Mouse (Mus musculus) midbrain, embryonic 13.5 days (tissue): Measurements from ENCODE around the gene 3110040N11Rik. TPM values are rescaled to one million over a fixed set of nuclear protein-coding genes. Genes with fewer than 3 reads are reported as not detected.
"Not testable (repeated sequence)": the region's sequence is repeated elsewhere in the genome, so short reads cannot be mapped to it uniquely, and the experiment has no call there.

Experiments used
- ATAC-seq: fragments of 200-750 bp; cut with Nextera tagmentation; 2 replicates; pipeline ENCODE4 v1.8.0; 2017; ENCODE audit warnings: mild to moderate bottlenecking, moderate TSS enrichment, moderate library complexity
- H3K27ac ChIP-seq: fragments of 300-500 bp; sonication (generic); 2 replicates; pipeline ENCODE4 v1.5.1; 2015; ENCODE audit warnings: inconsistent platforms, mild to moderate bottlenecking, moderate library complexity
- H3K27me3 ChIP-seq: fragments of 300-500 bp; sonication (generic); 2 replicates; pipeline ENCODE4 v1.6.1; 2015; ENCODE audit warnings: mild to moderate bottlenecking, inconsistent platforms
- H3K36me3 ChIP-seq: fragments of 300-500 bp; sonication (generic); 2 replicates; pipeline ENCODE4 v1.6.1; 2015; ENCODE audit warnings: mild to moderate bottlenecking, inconsistent platforms
- H3K4me1 ChIP-seq: fragments of 300-500 bp; sonication (generic); replicated peaks from 2 replicates; pipeline ENCODE4 v1.6.1; 2015; ENCODE audit warnings: inconsistent platforms
- H3K4me2 ChIP-seq: fragments of 300-500 bp; sonication (generic); replicated peaks from 2 replicates; pipeline ENCODE4 v1.6.1; 2015; ENCODE audit warnings: moderate library complexity, mild to moderate bottlenecking, inconsistent platforms
- H3K4me3 ChIP-seq: fragments of 300-500 bp; sonication (generic); replicated peaks from 2 replicates; pipeline ENCODE4 v1.5.1; 2015; ENCODE audit warnings: mild to moderate bottlenecking, inconsistent platforms
- H3K9ac ChIP-seq: fragments of 300-500 bp; sonication (generic); replicated peaks from 2 replicates; pipeline ENCODE4 v1.6.1; 2015; ENCODE audit warnings: mild to moderate bottlenecking, inconsistent platforms
- H3K9me3 ChIP-seq: fragments of 300-500 bp; sonication (generic); 2 replicates; pipeline ENCODE4 v1.6.1; 2016; ENCODE audit warnings: mild to moderate bottlenecking, inconsistent platforms
- WGBS: fragments of 180-500 bp; shearing (Covaris S2); methylation state at CpG from one replicate; pipeline ENCODE4 v1.1.7; 2015; 5-methylcytosine and 5-hydroxymethylcytosine counted together
- polyA plus RNA-seq: library from polyadenylated mRNA; unstranded; fragments of >200 nt; fragmentation: Nextera tagmentation; extraction: Ambion mirVana; gene quantifications from 2 replicates; pipeline ENCODE4 v1.2.1, GENCODE M21; 2015

Gene 3110040N11Rik
- 51.3 and 55.1 TPM in 2 replicates for polyA plus RNA-seq

DNA sequence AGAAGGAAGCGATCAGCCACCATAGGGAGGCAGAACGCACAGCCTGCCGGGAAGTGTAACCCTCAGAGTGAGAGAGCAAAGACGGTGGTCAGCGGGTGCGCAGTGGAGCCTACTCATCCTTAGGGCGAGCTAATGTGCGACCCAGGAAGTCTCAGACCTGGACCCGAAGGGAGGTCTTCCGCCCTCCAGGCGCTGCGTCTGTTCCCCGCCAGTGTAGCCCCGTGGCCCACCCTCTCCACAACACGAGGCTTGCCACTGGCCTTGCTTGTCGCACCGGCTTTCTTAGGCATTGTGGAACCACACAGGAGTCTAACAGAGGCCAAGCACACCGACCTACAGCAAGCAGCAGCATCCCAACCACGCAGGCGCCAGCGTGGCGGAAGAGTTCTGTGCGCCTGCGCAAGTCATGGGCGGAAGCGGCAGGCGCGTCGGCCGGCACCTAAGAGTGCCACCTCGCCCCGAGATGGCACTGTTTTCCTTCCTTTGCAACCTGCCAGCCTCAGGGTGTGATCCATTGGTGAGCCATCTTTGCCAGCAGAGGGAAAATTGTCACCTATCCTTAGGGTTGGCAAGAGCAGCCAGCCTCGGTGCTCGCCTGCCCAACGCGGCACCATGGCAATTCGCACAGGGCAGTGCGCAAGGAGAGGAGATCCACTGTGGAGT lies at the start of gene 3110040N11Rik:
Gene 3110040N11Rik, minus strand, starts transcription at position 384 of the 663 bp plus-strand sequence.
- Histone ChIP-seq H3K27me3 (no peaks in the 10 kb centered on the region), H3K9me3 (no peaks in the 10 kb centered on the region), H3K4me1 (peaks cover 15% of the 10 kb centered on the region), H3K4me3 (peak within 1 kb of the TSS; percentile 58), H3K9ac (peak within 1 kb of the TSS; percentile 85), H3K27ac (peak within 1 kb of the TSS; percentile 99), H3K4me2 (peak within 1 kb of the TSS; percentile 78), H3K36me3 (peaks cover 28% of the 10 kb centered on the region)
- under 1% methylated on average over 38 of the region's 38 CpGs for WGBS
- ATAC-seq, result peak; percentile 96

DNA sequence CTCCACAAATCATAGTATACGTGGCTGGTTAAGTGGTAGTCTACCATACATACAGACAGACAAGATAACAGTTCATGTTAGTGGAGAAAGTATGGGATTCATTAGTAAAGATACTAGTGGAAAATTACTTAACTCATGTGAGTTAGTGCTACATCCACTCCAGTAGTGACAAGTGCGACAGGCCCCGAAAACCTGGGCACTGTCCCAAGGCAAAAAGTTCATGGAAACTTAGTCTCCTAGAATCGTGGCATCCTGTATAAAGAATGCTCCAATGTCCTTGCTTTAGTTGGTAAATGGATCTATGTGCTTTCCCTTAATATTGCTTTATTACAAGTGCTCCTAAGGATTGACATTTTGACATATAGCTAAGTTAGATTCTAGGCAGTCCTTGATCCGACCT lies 48.5 kb upstream of the 3110040N11Rik start:
- not testable (repeated sequence) for H3K9ac ChIP-seq, ATAC-seq, H3K36me3 ChIP-seq, H3K4me3 ChIP-seq, H3K27ac ChIP-seq, H3K4me1 ChIP-seq, H3K9me3 ChIP-seq, H3K27me3 ChIP-seq, H3K4me2 ChIP-seq
- WGBS, result 91% methylated on average over 5 of the region's 5 CpGs

DNA sequence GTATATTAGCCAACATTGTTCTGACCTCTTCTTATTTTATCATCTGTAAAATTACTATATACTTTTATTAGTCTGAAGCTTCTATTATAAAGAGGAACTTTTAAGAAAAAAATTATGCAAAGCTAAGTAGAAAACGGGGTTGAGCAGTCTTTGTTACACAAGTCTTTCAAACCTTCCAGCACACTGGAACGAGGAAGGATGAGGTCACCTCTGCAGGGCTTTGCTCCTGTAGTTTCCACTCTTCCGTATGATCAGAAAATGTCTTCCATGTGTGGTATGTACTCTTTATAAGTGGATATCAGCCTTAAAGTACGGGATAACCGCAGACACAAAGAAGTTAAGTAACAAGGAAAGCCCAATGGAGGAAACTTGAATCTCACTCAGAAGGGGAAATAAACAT lies 46.2 kb upstream of the 3110040N11Rik start:
- WGBS, result 90% methylated on average over 5 of the region's 5 CpGs
- Histone ChIP-seq H3K4me3 (no peak overlapping the region), H3K36me3 (no peaks in the 10 kb centered on the region), H3K9ac (no peak overlapping the region), H3K27ac (no peak overlapping the region), H3K4me2 (no peak overlapping the region), H3K27me3 (no peaks in the 10 kb centered on the region), H3K4me1 (no peaks in the 10 kb centered on the region), H3K9me3 (no peaks in the 10 kb centered on the region)
- no peak for ATAC-seq

GRCm38 (mm10) chr7:81834847-81835246 lies 45.6 kb upstream of the 3110040N11Rik start:
- Histone ChIP-seq H3K9ac (no peak overlapping the region), H3K4me3 (no peak overlapping the region), H3K4me2 (no peak overlapping the region), H3K27me3 (no peaks in the 10 kb centered on the region), H3K36me3 (no peaks in the 10 kb centered on the region), H3K4me1 (peaks cover 3% of the 10 kb centered on the region; the same call in 1 of the 2 replicates), H3K27ac (no peak overlapping the region), H3K9me3 (no peaks in the 10 kb centered on the region)
- ATAC-seq, result no peak

GRCm38 (mm10) chr7:81829379-81829894 lies 40.2 kb upstream of the 3110040N11Rik start, which contains the start of gene Btbd1:
Gene Btbd1 (minus strand): TSS chr7:81829431.
- H3K9me3 ChIP-seq, result no peaks in the 10 kb centered on the region
- peaks cover 41% of the 10 kb centered on the region for H3K4me1 ChIP-seq
- H3K4me3 ChIP-seq, result peak within 1 kb of the TSS; percentile 84
- H3K27me3 ChIP-seq, result no peaks in the 10 kb centered on the region
- peak within 1 kb of the TSS; percentile 82 for H3K4me2 ChIP-seq
- H3K27ac ChIP-seq, result peak within 1 kb of the TSS; percentile 97
- ATAC-seq, result peak; percentile 93
- peak within 1 kb of the TSS; percentile 90 for H3K9ac ChIP-seq
- no peaks in the 10 kb centered on the region for H3K36me3 ChIP-seq
- under 1% methylated on average over 39 of the region's 58 CpGs for WGBS

- ATAC-seq, result peak; percentile 83
- Histone ChIP-seq H3K4me3 (peak overlapping the region; percentile 84), H3K9me3 (no peaks in the 10 kb centered on the region), H3K4me1 (peaks cover 44% of the 10 kb centered on the region), H3K9ac (peak overlapping the region; percentile 90), H3K27ac (peak overlapping the region; percentile 97), H3K36me3 (no peaks in the 10 kb centered on the region), H3K27me3 (no peaks in the 10 kb centered on the region), H3K4me2 (peak overlapping the region; percentile 82)
- WGBS, result under 1% methylated on average over 71 of the region's 91 CpGs
Measured at GRCm38 (mm10) chr7:81828681-81829378, 39.6 kb upstream of the 3110040N11Rik start.

GRCm38 (mm10) chr7:81827806-81828667 lies 38.8 kb upstream of the 3110040N11Rik start:
- Histone ChIP-seq H3K4me2 (peak overlapping the region; percentile 82), H3K27ac (peak overlapping the region; percentile 97), H3K9ac (peak overlapping the region; percentile 90), H3K36me3 (no peaks in the 10 kb centered on the region), H3K4me3 (peak overlapping the region; percentile 84), H3K4me1 (peaks cover 44% of the 10 kb centered on the region), H3K27me3 (no peaks in the 10 kb centered on the region), H3K9me3 (no peaks in the 10 kb centered on the region)
- 27% methylated on average over 17 of the region's 17 CpGs for WGBS
- ATAC-seq, result no peak; the same call in 1 of the 2 replicates

DNA sequence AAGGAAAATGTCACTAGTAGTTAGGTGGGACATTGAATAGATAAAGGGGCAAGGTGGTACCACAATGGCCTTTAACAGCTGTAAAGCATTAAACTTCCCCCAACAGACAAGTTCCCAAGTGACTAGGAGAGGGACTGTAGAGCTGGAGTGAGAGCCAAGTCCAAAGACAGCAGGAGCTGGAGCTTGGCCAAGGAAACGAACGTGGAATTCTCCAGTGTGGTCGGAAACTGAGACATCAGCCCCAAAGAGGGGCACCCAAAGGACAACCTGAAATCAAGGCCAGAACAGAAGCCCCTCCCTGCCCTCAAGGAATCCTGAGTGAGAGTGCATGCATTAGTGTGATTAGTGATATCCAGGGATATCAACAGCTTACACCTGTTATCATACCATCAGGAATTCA lies 36.1 kb upstream of the 3110040N11Rik start:
- Histone ChIP-seq H3K27ac (no peak overlapping the region), H3K9me3 (no peaks in the 10 kb centered on the region), H3K36me3 (no peaks in the 10 kb centered on the region), H3K27me3 (no peaks in the 10 kb centered on the region), H3K4me1 (peaks cover 44% of the 10 kb centered on the region), H3K4me2 (peak overlapping the region; percentile 27), H3K4me3 (no peak overlapping the region), H3K9ac (peak overlapping the region; percentile 8; the same call in 1 of the 2 replicates)
- no peak for ATAC-seq
- WGBS, result 71% methylated on average over 3 of the region's 3 CpGs

GRCm38 (mm10) chr7:81824906-81825305 lies 35.6 kb upstream of the 3110040N11Rik start:
- Histone ChIP-seq H3K9ac (no peak overlapping the region), H3K27ac (no peak overlapping the region), H3K4me1 (peaks cover 42% of the 10 kb centered on the region), H3K4me2 (no peak overlapping the region), H3K36me3 (no peaks in the 10 kb centered on the region), H3K9me3 (no peaks in the 10 kb centered on the region), H3K4me3 (no peak overlapping the region), H3K27me3 (no peaks in the 10 kb centered on the region)
- no peak for ATAC-seq
- WGBS, result 87% methylated on average over 3 of the region's 3 CpGs

GRCm38 (mm10) chr7:81806067-81806466 lies 16.8 kb upstream of the 3110040N11Rik start:
- WGBS, result 61% methylated on average over 5 of the region's 5 CpGs
- Histone ChIP-seq H3K4me1 (peaks cover 6% of the 10 kb centered on the region; the same call in 1 of the 2 replicates), H3K9me3 (no peaks in the 10 kb centered on the region), H3K36me3 (peaks cover 15% of the 10 kb centered on the region), H3K4me3 (no peak overlapping the region), H3K27me3 (no peaks in the 10 kb centered on the region), H3K9ac (0 out of 2 replicates have a peak overlapping the region, but pooled peaks have one; percentile 19), H3K4me2 (no peak overlapping the region), H3K27ac (0 out of 2 replicates have a peak overlapping the region, but pooled peaks have one; percentile 9)
- peak; percentile 56; the same call in 1 of the 2 replicates for ATAC-seq

DNA sequence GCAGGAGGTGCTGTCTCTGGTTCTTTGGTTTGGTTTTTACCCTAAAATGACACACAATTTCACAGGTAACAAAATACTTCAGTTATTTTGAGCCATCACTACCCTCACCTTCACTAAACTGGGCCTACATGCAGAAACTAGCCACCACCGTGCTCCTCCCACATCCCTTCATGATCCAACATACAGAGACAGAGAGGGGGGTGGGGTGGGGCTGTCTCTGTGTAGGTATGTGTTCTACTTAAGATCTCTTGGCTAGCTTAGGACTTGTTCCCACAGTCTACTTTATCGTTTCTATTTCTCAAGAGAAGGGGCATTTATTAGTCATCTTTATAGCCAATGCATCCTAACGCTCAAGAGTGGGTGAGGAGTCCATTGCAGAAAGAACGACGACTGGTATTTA lies 742 bp downstream of the 3110040N11Rik start:
- Histone ChIP-seq H3K36me3 (peaks cover 24% of the 10 kb centered on the region), H3K27me3 (no peaks in the 10 kb centered on the region), H3K9me3 (no peaks in the 10 kb centered on the region), H3K27ac (peak overlapping the region; percentile 99), H3K4me2 (peak overlapping the region; percentile 78), H3K4me3 (peak overlapping the region; percentile 58), H3K9ac (peak overlapping the region; percentile 85), H3K4me1 (peaks cover 15% of the 10 kb centered on the region)
- ATAC-seq, result peak; percentile 51
- 3% methylated on average over 5 of the region's 5 CpGs for WGBS
